Mouse (Mus musculus) embryo, embryonic 11.5 days (tissue): ENCODE data around the gene Cspg4.

Experiments
- DNase-seq: peaks from one replicate; pipeline ENCODE4 v3.0.0-alpha.2; 2012; ENCODE audit warnings: low read depth, low spot score

Gene Cspg4

GRCm38 (mm10) chr9:56864216-56864729 lies 560 bp upstream of the Cspg4 start, which contains the start of gene Odf3l1:
TSS of gene Odf3l1 (minus strand) at chr9:56864679.
- DNase-seq = no peak

DNA sequence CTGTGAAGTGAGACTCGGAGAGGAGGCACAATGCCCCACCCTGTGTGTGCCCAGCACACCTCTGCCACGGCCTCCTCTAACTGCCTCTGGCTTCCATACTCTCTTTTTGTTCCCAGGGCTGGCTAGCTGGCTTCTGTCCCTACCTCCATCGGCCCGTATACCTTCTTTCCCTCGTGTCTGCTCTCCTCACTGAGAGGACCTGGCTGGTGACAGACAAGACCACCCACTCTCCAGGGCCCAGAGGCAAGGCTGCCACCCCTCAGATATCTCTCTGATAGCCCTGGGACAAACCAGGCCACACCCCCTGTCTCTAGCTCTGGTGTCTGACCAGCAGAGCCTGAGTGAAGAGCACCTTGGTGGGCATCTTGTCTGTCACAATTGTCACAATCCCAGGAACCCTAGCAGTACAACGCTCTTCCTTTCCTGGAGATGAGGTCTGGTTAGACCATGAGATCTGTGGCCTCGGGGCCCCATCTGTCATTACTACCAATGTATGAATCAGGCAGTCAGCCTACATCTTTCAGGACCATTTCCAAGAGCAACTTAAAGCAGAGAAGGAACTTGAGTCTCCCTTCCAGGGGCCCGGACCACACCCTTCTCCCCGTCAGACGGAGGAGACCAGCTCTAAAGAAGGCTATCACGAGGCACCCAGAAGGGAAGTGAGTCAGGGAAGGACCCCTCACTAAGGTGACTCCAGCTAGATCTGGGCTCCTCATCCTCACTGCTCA lies 1.0 kb downstream of the Cspg4 start:
- DNase-seq = no peak

DNA sequence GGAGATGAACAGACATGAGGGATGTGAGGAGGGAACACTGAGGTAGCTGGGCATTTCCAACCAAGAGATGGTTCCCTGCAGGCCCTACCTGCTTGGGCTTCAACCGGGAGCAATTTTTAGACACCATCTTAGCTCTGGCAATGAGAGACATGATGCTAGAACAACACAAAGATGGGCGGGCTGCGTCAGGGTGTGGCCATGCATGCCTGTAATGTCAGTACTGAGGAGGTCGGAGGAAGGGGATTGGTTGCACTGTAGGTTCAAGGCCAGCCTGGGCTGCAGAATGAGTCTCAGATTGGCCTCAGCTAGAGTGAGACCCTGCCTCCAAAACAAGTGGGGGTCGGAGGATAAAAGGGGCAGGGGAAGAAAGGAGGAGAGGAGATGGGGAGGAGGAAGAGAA lies 1.6 kb downstream of the Cspg4 start:
- DNase-seq = no peak

- DNase-seq = no peak
These were observed 3.5 kb downstream of the Cspg4 start for GRCm38 (mm10) chr9:56868292-56868691.

DNA sequence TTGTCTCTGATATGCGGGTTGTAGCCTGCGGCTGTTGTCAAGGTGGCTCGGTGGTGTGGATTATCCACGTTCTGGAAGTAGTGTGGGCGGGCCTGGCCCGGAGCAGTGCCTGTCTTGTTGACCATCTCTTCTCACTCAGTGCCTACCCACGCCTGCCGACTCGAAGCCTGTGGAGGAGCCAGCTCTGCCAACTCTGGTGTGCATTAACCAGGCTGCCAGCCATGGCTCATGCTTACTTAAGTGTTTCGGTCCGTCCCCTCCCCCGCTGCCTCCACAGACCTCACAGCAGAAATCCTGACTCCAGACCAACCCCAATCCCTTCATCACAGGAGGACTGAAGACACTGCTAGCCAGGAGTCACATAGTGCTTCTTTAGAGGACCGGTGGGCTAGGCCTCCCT lies 4.7 kb downstream of the Cspg4 start:
- DNase-seq = no peak

DNA sequence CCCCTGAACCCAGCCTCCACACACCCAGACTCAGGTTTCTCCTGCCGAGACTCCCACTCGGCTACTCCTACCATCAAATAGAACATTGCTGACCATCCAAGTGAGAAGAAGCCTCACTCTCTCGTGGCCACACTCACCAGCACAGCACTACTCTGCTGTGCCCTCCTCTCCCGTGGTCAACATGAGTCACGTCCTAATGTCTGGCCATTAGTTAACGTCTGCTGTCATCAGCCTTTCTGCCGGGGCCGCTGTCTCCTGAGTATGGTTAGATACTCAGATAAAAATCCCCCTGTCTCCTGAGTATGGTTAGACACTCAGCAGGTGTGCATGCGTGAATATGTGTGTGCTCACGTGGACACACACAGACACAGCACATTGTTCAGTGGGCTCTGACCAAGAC lies 5.9 kb downstream of the Cspg4 start:
- no peak for DNase-seq

DNA sequence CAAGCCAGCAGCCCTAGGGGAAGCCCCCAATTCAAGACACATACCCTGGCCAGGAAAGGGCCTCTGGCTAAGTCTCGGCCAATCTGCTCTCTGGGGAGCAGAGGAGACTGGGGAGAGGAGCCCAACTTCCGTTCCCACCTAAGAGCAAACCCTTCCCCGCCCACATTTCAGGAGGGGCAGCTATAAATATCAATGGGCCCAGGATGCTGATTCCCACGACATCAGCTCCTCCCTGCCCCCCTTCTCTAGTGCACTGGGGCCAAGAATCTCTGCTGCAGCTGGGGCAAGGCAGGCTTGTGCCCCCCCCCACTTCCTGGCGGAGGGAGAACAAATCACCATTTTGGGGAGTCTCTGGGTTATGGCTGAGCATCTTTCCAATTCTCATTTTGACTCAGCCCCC lies 6.4 kb downstream of the Cspg4 start:
- no peak for DNase-seq

GRCm38 (mm10) chr9:56872105-56872903 lies 7.5 kb downstream of the Cspg4 start:
- no peak for DNase-seq

DNA sequence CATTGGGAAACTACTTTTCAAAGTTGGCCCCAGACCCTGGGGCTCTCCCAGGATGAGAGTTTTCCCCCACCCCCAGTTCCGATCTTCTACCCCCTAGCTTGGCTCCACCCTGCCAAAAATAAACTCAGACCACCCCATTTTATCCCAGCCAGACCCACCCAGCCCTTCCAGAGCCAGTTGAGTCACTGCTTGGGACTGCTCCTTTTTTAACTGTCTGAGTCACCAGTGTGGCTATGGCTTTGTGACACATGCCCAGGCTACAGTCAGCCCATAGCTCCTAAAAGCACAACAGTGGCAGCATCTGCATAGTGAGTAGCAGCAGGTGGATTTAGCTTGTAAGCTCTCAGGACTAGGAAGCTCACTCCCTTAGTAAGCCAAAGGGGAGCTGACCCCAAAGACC lies 8.3 kb downstream of the Cspg4 start:
- no peak for DNase-seq

- DNase-seq = no peak
These were observed 12.0 kb downstream of the Cspg4 start for GRCm38 (mm10) chr9:56876784-56877183.

DNA sequence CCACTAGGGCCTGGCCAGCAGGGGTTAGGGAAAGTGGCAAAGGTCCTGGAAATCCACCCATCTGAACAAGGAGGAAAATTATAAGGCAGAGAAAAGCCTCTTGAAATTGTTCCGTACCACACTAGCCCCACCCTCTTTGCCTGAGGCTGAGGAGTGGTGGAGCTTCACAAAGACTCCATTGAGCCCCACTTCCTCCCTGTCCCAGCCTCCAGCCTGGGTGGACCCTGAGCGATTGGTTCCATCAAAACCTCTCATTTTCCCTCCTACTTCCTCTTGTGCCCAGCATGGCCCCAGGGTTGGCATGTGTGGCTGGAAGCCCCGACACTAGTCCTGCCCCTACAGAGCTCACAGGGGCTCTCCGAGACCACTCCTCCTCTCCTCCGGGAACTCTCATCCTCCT lies 12.5 kb downstream of the Cspg4 start:
- no peak for DNase-seq

DNA sequence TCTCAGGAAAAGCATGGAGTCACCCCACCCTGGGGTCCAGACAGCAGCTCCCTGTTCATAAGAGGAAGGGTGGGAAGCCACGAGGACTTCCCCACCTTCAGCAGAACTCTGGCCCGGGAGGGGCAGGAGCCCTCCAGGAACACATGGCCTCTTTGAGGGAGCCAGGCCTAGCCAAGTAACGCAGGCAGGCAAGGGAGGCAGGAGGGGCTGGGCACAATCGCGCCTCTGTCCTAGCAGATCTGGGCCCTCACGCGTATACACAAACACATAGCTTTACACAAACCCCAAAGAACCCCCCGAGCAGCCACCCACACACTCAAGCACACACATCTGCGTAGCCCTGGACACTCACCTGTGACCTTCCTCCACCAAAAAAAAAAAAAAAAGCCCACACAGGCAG lies 16.0 kb downstream of the Cspg4 start:
- no peak for DNase-seq

- DNase-seq = no peak
These were observed 16.8 kb downstream of the Cspg4 start for GRCm38 (mm10) chr9:56881539-56882082.

DNA sequence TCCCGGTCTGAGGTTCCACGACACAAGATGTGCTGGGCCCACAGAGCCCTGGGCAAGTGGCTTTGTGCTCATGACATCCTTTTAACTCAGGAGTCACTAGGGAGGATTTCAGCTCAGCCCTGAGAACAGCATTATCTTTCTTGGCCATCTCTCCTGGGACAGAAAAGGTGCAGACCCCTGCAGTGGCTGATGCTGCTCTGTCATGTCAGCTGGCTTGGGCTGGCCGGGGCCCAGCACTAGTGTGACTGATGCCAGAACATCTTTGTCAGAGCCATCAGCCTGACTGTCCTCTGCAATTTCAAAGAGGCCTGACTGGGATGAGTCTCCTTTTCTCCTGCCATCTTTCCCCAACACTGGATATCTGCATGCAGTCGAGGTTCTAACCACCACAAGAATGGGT lies 17.4 kb downstream of the Cspg4 start:
- DNase-seq = no peak

DNA sequence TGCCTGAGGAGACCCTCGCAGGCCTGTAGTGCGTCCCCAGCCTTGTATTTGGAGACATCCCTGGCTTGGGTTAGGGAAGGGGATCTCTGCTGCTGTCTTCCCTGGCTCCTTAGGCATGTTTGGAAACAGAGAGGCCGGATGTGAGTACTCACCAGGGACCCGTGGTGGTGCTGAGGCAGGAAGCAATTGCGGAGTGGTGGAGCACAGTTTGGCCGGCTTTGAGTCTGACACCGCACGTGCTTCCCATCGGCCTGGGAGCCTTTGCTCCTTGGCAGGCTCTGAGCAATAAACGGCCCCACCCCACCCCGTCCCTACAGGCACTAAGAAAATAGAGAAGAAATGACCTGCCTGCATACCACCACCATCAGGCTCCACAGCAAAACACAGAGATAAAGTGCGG lies 18.0 kb downstream of the Cspg4 start:
- no peak for DNase-seq

- DNase-seq = no peak
These were observed 18.6 kb downstream of the Cspg4 start for GRCm38 (mm10) chr9:56883470-56883869.

GRCm38 (mm10) chr9:56884328-56884727 lies 19.5 kb downstream of the Cspg4 start:
- no peak for DNase-seq

DNA sequence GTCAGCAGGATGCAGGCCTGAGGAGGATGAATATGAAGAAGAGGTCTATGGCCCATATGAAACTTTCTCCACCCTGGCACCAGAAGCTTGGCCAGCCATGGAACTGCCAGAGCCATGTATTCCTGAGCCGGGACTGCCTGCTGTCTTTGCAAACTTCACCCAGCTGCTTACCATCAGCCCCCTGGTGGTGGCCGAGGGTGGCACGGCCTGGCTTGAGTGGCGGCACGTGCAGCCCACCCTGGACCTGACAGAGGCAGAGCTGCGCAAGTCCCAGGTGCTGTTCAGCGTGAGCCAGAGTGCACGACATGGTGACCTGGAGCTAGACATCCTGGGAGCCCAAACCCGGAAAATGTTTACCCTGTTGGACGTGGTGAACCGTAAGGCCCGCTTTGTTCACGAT lies 21.3 kb downstream of the Cspg4 start:
- no peak for DNase-seq

- no peak for DNase-seq
These were observed 21.8 kb downstream of the Cspg4 start for GRCm38 (mm10) chr9:56886601-56887000.

DNA sequence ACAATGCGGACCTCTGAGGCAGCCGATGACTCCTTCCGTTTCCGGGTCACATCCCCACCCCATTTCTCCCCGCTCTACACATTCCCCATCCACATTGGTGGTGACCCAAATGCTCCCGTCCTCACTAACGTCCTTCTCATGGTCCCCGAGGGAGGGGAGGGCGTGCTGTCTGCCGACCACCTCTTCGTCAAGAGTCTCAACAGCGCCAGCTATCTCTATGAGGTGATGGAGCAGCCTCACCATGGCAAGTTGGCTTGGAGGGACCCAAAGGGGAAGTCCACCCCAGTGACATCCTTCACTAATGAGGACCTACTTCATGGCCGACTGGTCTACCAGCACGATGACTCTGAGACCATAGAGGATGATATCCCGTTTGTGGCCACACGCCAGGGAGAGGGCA lies 22.7 kb downstream of the Cspg4 start:
- DNase-seq = no peak

- peak; percentile 74 for DNase-seq
These were observed 25.0 kb downstream of the Cspg4 start for GRCm38 (mm10) chr9:56889817-56890216.

GRCm38 (mm10) chr9:56890522-56891250 lies 25.9 kb downstream of the Cspg4 start:
- DNase-seq = no peak
